Mouse (Mus musculus) hindbrain, postnatal 0 days (tissue): Measurements from ENCODE around the gene Mlf2. TPM values are rescaled to one million over a fixed set of nuclear protein-coding genes. Genes with fewer than 3 reads are reported as not detected.

ENCODE experiments used
- ATAC-seq: fragments of 200-750 bp; cut with Nextera tagmentation; 2 replicates; pipeline ENCODE4 v1.8.0; 2017; ENCODE audit warnings: mild to moderate bottlenecking, moderate TSS enrichment, moderate library complexity
- DNase-seq: peaks from one replicate; pipeline ENCODE4 v3.0.0-alpha.2; 2015; ENCODE audit warnings: low spot score
- H3K27ac ChIP-seq: fragments of 300-500 bp; sonication (generic); 2 replicates; pipeline ENCODE4 v1.5.1; 2014; ENCODE audit warnings: mild to moderate bottlenecking
- H3K27me3 ChIP-seq: fragments of 300-500 bp; sonication (generic); 2 replicates; pipeline ENCODE4 v1.6.1; 2014; ENCODE audit warnings: low read length, mixed read lengths; ENCODE audit not compliant: insufficient read depth
- H3K36me3 ChIP-seq: fragments of 300-500 bp; sonication (generic); 2 replicates; pipeline ENCODE4 v1.6.1; 2014; ENCODE audit warnings: low read length, mixed read lengths; ENCODE audit not compliant: insufficient read depth
- H3K4me1 ChIP-seq: fragments of 300-500 bp; sonication (generic); 2 replicates; pipeline ENCODE4 v1.6.1; 2014; ENCODE audit warnings: antibody characterized with exemption, low read length, mixed read lengths; ENCODE audit not compliant: insufficient read depth
- H3K4me2 ChIP-seq: fragments of 300-500 bp; sonication (generic); 2 replicates; pipeline ENCODE4 v1.6.1; 2014; ENCODE audit warnings: low read depth, mild to moderate bottlenecking, low read length, moderate library complexity, mixed read lengths
- H3K4me3 ChIP-seq: fragments of 300-500 bp; sonication (generic); 2 replicates; pipeline ENCODE4 v1.5.1; 2014; ENCODE audit warnings: low read length
- H3K9ac ChIP-seq: fragments of 300-500 bp; sonication (generic); replicated peaks from 2 replicates; pipeline ENCODE4 v1.6.1; 2014; ENCODE audit warnings: mild to moderate bottlenecking, low read length, moderate library complexity, mixed read lengths
- H3K9me3 ChIP-seq: fragments of 300-500 bp; sonication (generic); 2 replicates; pipeline ENCODE4 v1.6.1; 2016; ENCODE audit warnings: low read length, mixed read lengths
- CTCF ChIP-seq: IDR thresholded peaks from 2 replicates; pipeline ENCODE4 v1.5.1; 2016; ENCODE audit warnings: antibody characterized with exemption, control low read depth, low read depth
- WGBS: fragments of 180-500 bp; shearing (Covaris S2); extraction: QIAGEN DNeasy Blood & Tissue Kit; methylation state at CpG from one replicate; pipeline ENCODE4 v1.1.7; 2014; 5-methylcytosine and 5-hydroxymethylcytosine counted together
- polyA plus RNA-seq: library from polyadenylated mRNA; unstranded; fragments of >200 nt; fragmentation: Nextera tagmentation; extraction: Ambion mirVana; gene quantifications from 2 replicates; pipeline ENCODE4 v1.2.1, GENCODE M21; 2015
- total RNA-seq: library from RNA; depleted of rRNA; stranded (reverse); fragments of >200 nt; gene quantifications from 2 replicates; pipeline ENCODE4 v1.2.3, GENCODE M21; 2014; rRNA removed

The Mlf2 gene
- total RNA-seq: 639 and 964 TPM in 2 replicates
- polyA plus RNA-seq: 618 and 628 TPM in 2 replicates

DNA sequence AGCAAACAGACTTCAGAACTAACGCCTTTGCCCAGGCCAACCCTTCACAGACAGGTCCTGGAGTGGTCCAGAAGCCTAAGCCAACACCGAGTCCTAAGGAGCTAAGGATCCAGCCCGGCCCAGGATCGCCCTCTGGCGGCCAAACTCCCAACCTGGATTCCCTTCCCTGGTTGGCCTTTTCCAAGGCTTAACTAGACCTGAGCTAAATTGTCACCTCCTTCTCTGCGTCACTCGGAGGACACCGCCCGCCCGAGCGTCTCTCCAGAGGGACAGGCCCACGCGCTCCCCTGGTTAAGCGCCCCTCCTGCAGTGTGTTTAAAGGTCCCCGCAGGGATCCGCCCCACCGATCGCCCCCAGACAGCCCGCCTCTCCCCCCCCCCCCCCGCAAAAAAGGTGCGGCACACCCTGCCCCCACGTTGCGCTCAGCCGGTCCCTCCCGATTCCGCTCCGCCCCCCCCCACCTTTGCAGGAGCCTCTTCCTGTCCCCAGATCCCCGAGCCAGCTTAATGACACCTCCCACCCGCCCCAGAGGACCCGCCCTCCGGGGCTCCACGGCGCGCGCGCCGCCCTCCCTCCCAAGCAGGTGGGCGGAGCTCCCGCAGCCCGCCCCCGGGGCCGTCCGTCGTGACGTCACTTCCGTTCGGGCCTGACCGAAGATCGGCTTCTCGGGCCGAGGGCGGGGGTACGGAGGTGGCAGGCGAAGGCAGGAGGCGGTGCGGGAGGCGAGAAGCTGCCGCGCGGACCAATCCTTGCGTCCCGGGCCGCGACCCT is at the start of gene Mlf2:
Gene Mlf2, plus strand, starts transcription at position 633 of the 771 bp plus-strand sequence.
- Histone ChIP-seq H3K4me1 (peaks cover 5% of the 10 kb centered on the region; the same call in 1 of the 2 replicates), H3K27ac (peak within 1 kb of the TSS; percentile 99), H3K9ac (peak within 1 kb of the TSS; percentile 96), H3K4me2 (peak within 1 kb of the TSS; percentile 89), H3K36me3 (peaks cover 21% of the 10 kb centered on the region), H3K4me3 (peak within 1 kb of the TSS; percentile 92), H3K9me3 (no peaks in the 10 kb centered on the region), H3K27me3 (no peaks in the 10 kb centered on the region)
- ATAC-seq (peak; percentile 94), DNase-seq (peak; percentile 99)
- peak; percentile 99 for TF ChIP-seq CTCF
- WGBS: under 1% methylated on average over 47 of the region's 64 CpGs

DNA sequence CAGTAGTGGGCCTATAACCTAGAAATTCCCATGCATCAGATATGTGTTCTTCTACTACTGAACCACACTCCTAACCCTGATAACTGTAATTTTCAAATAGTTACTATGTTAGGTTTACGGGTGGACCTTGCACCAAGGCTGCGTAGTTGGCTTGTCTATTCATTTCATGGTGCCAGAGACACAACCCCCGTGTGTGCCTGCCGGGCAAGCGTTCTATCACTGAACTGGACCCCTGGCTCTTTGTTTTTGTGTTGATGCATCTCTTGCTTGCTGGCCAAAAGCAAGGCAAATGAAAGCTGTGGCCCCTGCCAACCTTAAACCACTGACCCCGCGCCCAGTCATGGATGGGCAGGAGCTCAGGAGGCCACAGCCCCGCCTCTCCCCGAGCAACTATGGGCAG is 49.4 kb upstream of the Mlf2 start:
- Histone ChIP-seq H3K9ac (no peak overlapping the region), H3K4me2 (no peak overlapping the region), H3K9me3 (no peaks in the 10 kb centered on the region), H3K4me1 (no peaks in the 10 kb centered on the region), H3K27ac (no peak overlapping the region), H3K27me3 (no peaks in the 10 kb centered on the region), H3K4me3 (no peak overlapping the region), H3K36me3 (no peaks in the 10 kb centered on the region)
- DNase-seq (no peak), ATAC-seq (no peak)
- 86% methylated on average over 9 of the region's 9 CpGs for WGBS
- TF ChIP-seq CTCF: no peak

GRCm38 (mm10) chr6:124883351-124883750 is 47.8 kb upstream of the Mlf2 start:
- DNase-seq: no peak
- Histone ChIP-seq H3K27me3 (no peaks in the 10 kb centered on the region), H3K9me3 (no peaks in the 10 kb centered on the region), H3K36me3 (no peaks in the 10 kb centered on the region), H3K4me1 (no peaks in the 10 kb centered on the region), H3K27ac (no peak overlapping the region), H3K4me3 (no peak overlapping the region), H3K4me2 (no peak overlapping the region), H3K9ac (no peak overlapping the region)
- WGBS: 73% methylated on average over 10 of the region's 10 CpGs
- no peak for ATAC-seq
- no peak for TF ChIP-seq CTCF

GRCm38 (mm10) chr6:124884714-124885500 is 46.3 kb upstream of the Mlf2 start:
- Histone ChIP-seq H3K4me3 (no peak overlapping the region), H3K4me1 (no peaks in the 10 kb centered on the region), H3K9ac (no peak overlapping the region), H3K36me3 (no peaks in the 10 kb centered on the region), H3K9me3 (no peaks in the 10 kb centered on the region), H3K4me2 (no peak overlapping the region), H3K27me3 (no peaks in the 10 kb centered on the region), H3K27ac (no peak overlapping the region)
- WGBS: 58% methylated on average over 10 of the region's 10 CpGs
- peak; percentile 24 for DNase-seq
- no peak for TF ChIP-seq CTCF
- no peak for ATAC-seq

- H3K9ac ChIP-seq: no peak overlapping the region
- no peaks in the 10 kb centered on the region for H3K9me3 ChIP-seq
- H3K4me3 ChIP-seq: no peak overlapping the region
- no peaks in the 10 kb centered on the region for H3K27me3 ChIP-seq
- TF ChIP-seq CTCF: no peak
- WGBS: 91% methylated on average over 8 of the region's 8 CpGs
- no peak overlapping the region for H3K4me2 ChIP-seq
- DNase-seq: no peak
- no peaks in the 10 kb centered on the region for H3K4me1 ChIP-seq
- no peaks in the 10 kb centered on the region for H3K36me3 ChIP-seq
- no peak for ATAC-seq
- no peak overlapping the region for H3K27ac ChIP-seq
These were observed 45.2 kb upstream of the Mlf2 start for GRCm38 (mm10) chr6:124885956-124886381.

DNA sequence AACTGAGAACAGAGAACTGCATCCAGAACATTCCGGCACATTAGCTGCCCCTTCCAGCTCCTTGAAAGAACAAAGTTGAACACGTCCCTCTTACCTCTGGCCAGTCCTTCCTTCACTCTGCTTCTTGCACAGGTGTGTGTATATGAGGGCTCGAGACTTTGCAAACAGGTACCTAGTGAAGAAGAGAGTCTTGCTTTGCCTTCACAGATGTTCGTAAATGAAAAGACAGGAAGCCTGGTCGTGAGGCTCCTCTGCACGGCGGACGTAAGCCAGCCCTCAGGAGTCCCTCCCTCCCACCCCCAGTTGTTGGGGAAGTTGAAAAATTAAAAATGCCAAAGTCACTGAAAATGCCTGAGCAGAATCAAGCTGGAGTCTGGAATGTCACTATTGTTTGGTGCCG is 43.2 kb upstream of the Mlf2 start, which contains the start of gene Cd4:
Gene Cd4, minus strand, starts transcription at position 236 of the 400 bp plus-strand sequence.
- Histone ChIP-seq H3K4me1 (no peaks in the 10 kb centered on the region), H3K4me3 (no peak within 1 kb of the TSS), H3K4me2 (no peak within 1 kb of the TSS), H3K27me3 (no peaks in the 10 kb centered on the region), H3K9me3 (no peaks in the 10 kb centered on the region), H3K27ac (no peak within 1 kb of the TSS), H3K9ac (no peak within 1 kb of the TSS), H3K36me3 (no peaks in the 10 kb centered on the region)
- no peak for TF ChIP-seq CTCF
- WGBS: 86% methylated on average over 9 of the region's 9 CpGs
- ATAC-seq (no peak), DNase-seq (no peak)
